Mouse (Mus musculus) left cerebral cortex, postnatal 36 days (tissue): ENCODE results near the gene Mrm3. TPM values are rescaled to one million over a fixed set of nuclear protein-coding genes. Genes with fewer than 3 reads are reported as not detected.
A peak's percentile ranks its signal among the peaks of the same experiment; 100 is the strongest.
"Not testable (repeated sequence)": the region's sequence is repeated elsewhere in the genome, so short reads cannot be mapped to it uniquely, and the experiment has no call there.

Experiments used
- DNase-seq, 2 experiments: peaks; one replicate each; pipeline ENCODE4 v3.0.0; 2021 to 2022; ENCODE audit warnings: low spot score in 2 of 2, mixed read lengths in 1 of 2
- intact Hi-C: fragments of 180-260 bp; cut with DNase I; formaldehyde crosslinking; loops from one replicate; pipeline ENCODE4 v1.15.1; 2025
- total RNA-seq, 2 experiments: library from RNA; stranded (reverse); gene quantifications; 2 replicates each; pipeline ENCODE4 v1.2.3; 2021

Gene Mrm3
- 10 to 100 TPM; 17.3 to 17.8 TPM for total RNA-seq

GRCm38 (mm10) chr11:76242901-76243810 lies at the start of gene Mrm3, which contains the start of gene Glod4:
Gene Mrm3, plus strand, starts transcription at chr11:76243715.
Gene Glod4, minus strand, starts transcription at chr11:76243725.
- intact Hi-C loops, result no loop called here

GRCm38 (mm10) chr11:76196275-76196976 lies 47.1 kb upstream of the Mrm3 start:
- DNase-seq, result no peak
- intact Hi-C loops, result no loop called here

More at GRCm38 (mm10) chr11:76242901-76243810, at the start of gene Mrm3, which contains the start of gene Glod4:
- peak; percentile 92 to 93 for DNase-seq

- DNase-seq, result no peak
- intact Hi-C loops, result no loop called here
Observed at GRCm38 (mm10) chr11:76196977-76197469, 46.5 kb upstream of the Mrm3 start.

GRCm38 (mm10) chr11:76201761-76202674 lies 41.5 kb upstream of the Mrm3 start:
- intact Hi-C loops, result no loop called here

GRCm38 (mm10) chr11:76206793-76207192 lies 36.7 kb upstream of the Mrm3 start:
- intact Hi-C loops, result no loop called here
- no peak for DNase-seq

More at GRCm38 (mm10) chr11:76201761-76202674, 41.5 kb upstream of the Mrm3 start:
- DNase-seq, result peak; percentile 80 to 92

GRCm38 (mm10) chr11:76210228-76210985 lies 33.1 kb upstream of the Mrm3 start:
- DNase-seq, result no peak
- intact Hi-C loops, result no loop called here

GRCm38 (mm10) chr11:76211595-76211994 lies 31.9 kb upstream of the Mrm3 start:
- intact Hi-C loops, DNase-seq: not testable (repeated sequence)

- no peak for DNase-seq
- intact Hi-C loops, result no loop called here
Observed at GRCm38 (mm10) chr11:76213841-76214240, 29.7 kb upstream of the Mrm3 start.

GRCm38 (mm10) chr11:76215011-76215410 lies 28.5 kb upstream of the Mrm3 start:
- no peak for DNase-seq
- intact Hi-C loops, result no loop called here

- intact Hi-C loops, result no loop called here
- DNase-seq, result no peak
Observed at GRCm38 (mm10) chr11:76216049-76216540, 27.4 kb upstream of the Mrm3 start.

GRCm38 (mm10) chr11:76216681-76217389 lies 26.7 kb upstream of the Mrm3 start:
- intact Hi-C loops, result no loop called here

GRCm38 (mm10) chr11:76217390-76217800 lies 26.1 kb upstream of the Mrm3 start, which contains the start of the genes Dbil5 and Gemin4:
Gene Dbil5, plus strand, starts transcription at chr11:76217608.
Gene Gemin4, minus strand, starts transcription at chr11:76217664.
- intact Hi-C loops, result no loop called here
- DNase-seq, result peak; percentile 95

More at GRCm38 (mm10) chr11:76216681-76217389, 26.7 kb upstream of the Mrm3 start:
- no peak for DNase-seq

- DNase-seq, result no peak
- intact Hi-C loops, result no loop called here
Observed at GRCm38 (mm10) chr11:76224631-76225030, 18.9 kb upstream of the Mrm3 start.

GRCm38 (mm10) chr11:76225051-76225450 lies 18.5 kb upstream of the Mrm3 start:
- no peak for DNase-seq
- intact Hi-C loops, result no loop called here

GRCm38 (mm10) chr11:76236136-76236535 lies 7.4 kb upstream of the Mrm3 start:
- intact Hi-C loops, result no loop called here

GRCm38 (mm10) chr11:76239750-76240149 lies 3.8 kb upstream of the Mrm3 start:
- DNase-seq, result no peak
- intact Hi-C loops, result no loop called here

More at GRCm38 (mm10) chr11:76236136-76236535, 7.4 kb upstream of the Mrm3 start:
- no peak for DNase-seq

GRCm38 (mm10) chr11:76243811-76244546 lies 464 bp downstream of the Mrm3 start:
- intact Hi-C loops, result no loop called here
- DNase-seq, result no peak
